Mouse (Mus musculus) lung, embryonic 15.5 days (tissue): ENCODE results near the gene Olfr1471. TPM values are rescaled to one million over a fixed set of nuclear protein-coding genes. Genes with fewer than 3 reads are reported as not detected.
"Not testable (repeated sequence)": the region's sequence is repeated elsewhere in the genome, so short reads cannot be mapped to it uniquely, and the experiment has no call there.

Experiments
- ATAC-seq: fragments of 200-750 bp; cut with Nextera tagmentation; 2 replicates; pipeline ENCODE4 v1.8.0; 2017; ENCODE audit warnings: moderate number of reproducible peaks, borderline replicate concordance; ENCODE audit not compliant: low FRiP score, low TSS enrichment; ENCODE audit errors: extremely low read depth
- H3K27ac ChIP-seq: fragments of 300-500 bp; sonication (generic); 2 replicates; pipeline ENCODE4 v1.5.1; 2015; ENCODE audit warnings: moderate library complexity, mild to moderate bottlenecking, inconsistent platforms
- H3K27me3 ChIP-seq: fragments of 300-500 bp; sonication (generic); 2 replicates; pipeline ENCODE4 v1.6.1; 2015; ENCODE audit warnings: inconsistent platforms
- H3K36me3 ChIP-seq: fragments of 300-500 bp; sonication (generic); 2 replicates; pipeline ENCODE4 v1.6.1; 2015; ENCODE audit warnings: inconsistent platforms
- H3K4me1 ChIP-seq: fragments of 300-500 bp; sonication (generic); 2 replicates; pipeline ENCODE4 v1.6.1; 2015; ENCODE audit warnings: inconsistent platforms
- H3K4me2 ChIP-seq: fragments of 300-500 bp; sonication (generic); 2 replicates; pipeline ENCODE4 v1.6.1; 2015; ENCODE audit warnings: inconsistent platforms, mild to moderate bottlenecking, moderate library complexity
- H3K4me3 ChIP-seq: fragments of 300-500 bp; sonication (generic); 2 replicates; pipeline ENCODE4 v1.5.1; 2015; ENCODE audit warnings: mild to moderate bottlenecking, inconsistent platforms
- H3K9ac ChIP-seq: fragments of 300-500 bp; sonication (generic); 2 replicates; pipeline ENCODE4 v1.6.1; 2015; ENCODE audit warnings: inconsistent platforms
- H3K9me3 ChIP-seq: fragments of 300-500 bp; sonication (generic); 2 replicates; pipeline ENCODE4 v1.6.1; 2016; ENCODE audit warnings: inconsistent platforms
- WGBS: fragments of 180-500 bp; shearing (Covaris S2); methylation state at CpG from one replicate; pipeline ENCODE4 v1.1.7; 2015; 5-methylcytosine and 5-hydroxymethylcytosine counted together
- polyA plus RNA-seq: library from polyadenylated mRNA; unstranded; fragments of >200 nt; fragmentation: Nextera tagmentation; extraction: Ambion mirVana; gene quantifications from 2 replicates; pipeline ENCODE4 v1.2.1, GENCODE M21; 2015

Gene Olfr1471
- not detected in 2 replicates for polyA plus RNA-seq

DNA sequence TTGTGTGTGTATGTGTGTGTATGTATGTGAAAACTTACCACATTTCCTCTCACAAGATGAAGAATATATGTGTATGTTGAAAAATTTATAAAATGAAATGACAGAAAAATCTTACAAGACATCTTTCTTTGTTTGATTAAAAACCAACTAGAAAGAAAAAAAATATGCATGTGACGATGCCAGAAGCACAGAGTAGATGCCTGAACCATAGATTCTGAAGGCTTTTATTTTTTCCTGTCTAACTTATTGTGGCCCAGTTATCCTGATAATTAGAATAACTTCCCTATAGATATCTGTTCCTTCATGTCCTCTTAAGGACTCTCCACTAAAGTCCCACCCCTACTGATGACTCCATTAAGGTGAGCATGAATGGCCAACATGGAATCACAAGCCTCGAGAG, at the start of gene Olfr1471:
Gene Olfr1471 (plus strand): TSS at position 301 of the 400 bp plus-strand sequence.
- not testable (repeated sequence) for H3K27me3 ChIP-seq
- WGBS, result 50% methylated on average over 2 of the region's 2 CpGs

DNA sequence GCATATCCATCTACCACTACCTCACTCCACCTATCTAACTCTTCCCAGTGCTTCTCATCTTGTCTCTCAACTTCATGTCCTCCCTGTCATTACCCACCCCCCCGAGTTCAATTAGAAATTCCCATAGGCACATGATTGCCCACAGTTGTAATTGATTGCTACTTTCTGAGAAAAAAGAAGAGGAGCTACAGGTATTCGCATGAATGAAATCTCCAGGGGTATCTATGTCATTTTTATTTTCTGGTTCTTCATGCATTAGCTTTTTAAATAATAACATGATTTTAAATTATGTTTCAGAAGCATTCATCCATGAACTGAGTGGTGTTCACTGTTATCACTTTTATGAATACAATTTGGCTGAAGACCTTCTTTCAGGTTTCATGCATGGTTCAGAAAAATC, 35.7 kb upstream of the Olfr1471 start, which contains the start of gene Olfr1469:
Gene Olfr1469 (plus strand): TSS at position 301 of the 400 bp plus-strand sequence.
- no peak within 1 kb of the TSS for H3K4me3 ChIP-seq
- ATAC-seq, result no peak
- 71% methylated on average over 2 of the region's 2 CpGs for WGBS
- no peaks in the 10 kb centered on the region for H3K27me3 ChIP-seq
- no peak within 1 kb of the TSS for H3K4me2 ChIP-seq
- H3K36me3 ChIP-seq, result no peaks in the 10 kb centered on the region
- no peaks in the 10 kb centered on the region for H3K9me3 ChIP-seq
- H3K4me1 ChIP-seq, result no peaks in the 10 kb centered on the region
- H3K9ac ChIP-seq, result no peak within 1 kb of the TSS
- no peak within 1 kb of the TSS for H3K27ac ChIP-seq

More for the DNA sequence above, at the start of gene Olfr1471:
- not testable (repeated sequence) for H3K9me3 ChIP-seq, H3K9ac ChIP-seq, H3K4me1 ChIP-seq, H3K4me2 ChIP-seq, H3K36me3 ChIP-seq, ATAC-seq, H3K4me3 ChIP-seq, H3K27ac ChIP-seq

DNA sequence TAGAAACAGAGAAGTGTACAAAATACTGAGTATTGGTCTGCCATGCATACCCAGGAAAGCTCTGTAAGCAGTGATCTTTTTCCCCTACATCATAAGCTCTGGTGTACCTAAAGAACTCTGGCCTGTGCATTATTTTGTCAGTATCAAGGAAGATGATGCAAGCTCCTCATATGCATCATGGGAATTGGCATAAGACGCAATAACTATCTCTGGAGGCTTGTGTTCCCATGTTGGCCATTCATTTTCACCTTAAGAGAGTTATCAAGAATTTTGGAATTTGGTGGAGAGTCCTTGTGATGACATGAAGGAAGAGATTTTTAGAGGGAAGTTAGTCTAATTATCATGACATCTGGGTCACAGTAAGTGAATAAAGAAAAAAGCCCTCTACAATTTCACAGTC, 12.8 kb downstream of the Olfr1471 start, which contains the start of gene Olfr1472:
Gene Olfr1472 (minus strand): TSS at position 101 of the 400 bp plus-strand sequence.
- Histone ChIP-seq H3K36me3 (no peaks in the 10 kb centered on the region), H3K4me1 (no peaks in the 10 kb centered on the region), H3K4me3 (no peak within 1 kb of the TSS), H3K27me3 (no peaks in the 10 kb centered on the region), H3K27ac (no peak within 1 kb of the TSS), H3K9me3 (no peaks in the 10 kb centered on the region), H3K9ac (no peak within 1 kb of the TSS), H3K4me2 (no peak within 1 kb of the TSS)
- 76% methylated on average over 1 of the region's 1 CpGs for WGBS
- no peak for ATAC-seq

DNA sequence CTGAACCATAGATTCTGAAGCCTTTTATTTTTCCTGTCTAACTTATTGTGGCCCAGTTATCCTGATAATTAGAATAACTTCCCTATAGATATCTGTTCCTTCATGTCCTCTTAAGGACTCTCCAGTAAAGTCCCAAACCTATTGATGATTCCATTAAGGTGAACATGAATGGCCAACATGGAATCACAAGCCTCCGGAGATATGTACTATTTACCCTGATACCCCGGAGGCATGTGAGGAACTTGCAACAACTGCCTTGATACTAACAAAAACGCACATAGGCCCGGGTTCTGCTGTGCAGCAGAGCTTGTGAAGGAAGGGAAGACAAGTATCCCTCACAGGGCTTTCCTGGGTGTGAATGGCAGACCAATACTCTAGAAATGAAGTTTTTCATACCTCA, 26.1 kb downstream of the Olfr1471 start, which contains the start of gene Olfr1474:
Gene Olfr1474 (plus strand): TSS at position 301 of the 400 bp plus-strand sequence.
- H3K4me1 ChIP-seq, H3K4me3 ChIP-seq, H3K4me2 ChIP-seq, H3K36me3 ChIP-seq, H3K27ac ChIP-seq, H3K9ac ChIP-seq, ATAC-seq, H3K27me3 ChIP-seq, H3K9me3 ChIP-seq: not testable (repeated sequence)
- 69% methylated on average over 4 of the region's 4 CpGs for WGBS

DNA sequence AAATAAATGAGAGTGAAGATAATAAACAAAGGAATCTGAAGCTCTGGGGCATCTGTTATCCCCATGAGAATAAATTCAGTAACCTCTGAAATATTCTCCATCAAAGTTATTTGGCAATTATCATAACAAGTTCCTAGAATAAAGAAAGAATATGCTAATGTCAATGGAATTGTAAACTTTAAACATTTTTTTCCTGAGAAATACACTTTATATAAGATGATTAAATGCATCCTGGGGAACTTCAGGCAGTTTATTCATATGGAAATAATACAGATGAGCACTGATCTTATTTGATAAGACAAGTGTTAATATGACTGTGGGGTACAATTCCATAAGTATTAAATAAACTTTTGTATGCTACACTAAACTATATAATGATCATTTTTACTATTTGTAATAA, 36.9 kb downstream of the Olfr1471 start, which contains the start of gene Olfr1475:
Gene Olfr1475 (minus strand): TSS at position 101 of the 400 bp plus-strand sequence.
- Histone ChIP-seq H3K4me1 (no peaks in the 10 kb centered on the region), H3K4me2 (no peak within 1 kb of the TSS), H3K9ac (no peak within 1 kb of the TSS), H3K27ac (no peak within 1 kb of the TSS), H3K9me3 (no peaks in the 10 kb centered on the region), H3K36me3 (no peaks in the 10 kb centered on the region), H3K4me3 (no peak within 1 kb of the TSS), H3K27me3 (no peaks in the 10 kb centered on the region)
- ATAC-seq, result no peak

DNA sequence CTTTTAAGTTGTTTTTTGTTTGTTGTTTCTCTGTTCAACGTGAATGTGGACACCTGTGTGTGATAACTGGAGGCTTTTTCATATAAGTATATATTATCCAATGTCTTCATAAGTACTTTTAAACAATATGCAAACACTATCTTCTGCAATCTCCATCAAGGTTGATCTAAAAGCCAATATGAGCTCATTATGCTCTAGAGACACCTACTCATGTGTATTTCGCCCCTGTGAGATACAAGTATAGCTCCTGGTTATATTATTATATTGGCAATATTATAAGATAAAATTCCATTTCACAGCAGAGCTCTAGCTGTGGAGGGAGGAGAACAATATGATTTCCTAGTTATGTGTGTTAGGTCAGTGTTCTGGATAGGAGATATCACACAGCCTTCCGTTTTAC, 57.0 kb downstream of the Olfr1471 start, which contains the start of gene Olfr1477:
Gene Olfr1477 (plus strand): TSS at position 301 of the 400 bp plus-strand sequence.
- ATAC-seq, result no peak
- Histone ChIP-seq H3K4me1 (no peaks in the 10 kb centered on the region), H3K4me2 (no peak within 1 kb of the TSS), H3K9ac (no peak within 1 kb of the TSS), H3K4me3 (no peak within 1 kb of the TSS), H3K27ac (no peak within 1 kb of the TSS), H3K27me3 (no peaks in the 10 kb centered on the region), H3K9me3 (no peaks in the 10 kb centered on the region), H3K36me3 (no peaks in the 10 kb centered on the region)
- WGBS, result 63% methylated on average over 3 of the region's 3 CpGs

Other genes starting within 250 kb of the Olfr1471 start
- gene Olfr1463, start 212.1 kb upstream of the Olfr1471 start, polyA plus RNA-seq, result not detected in 2 replicates
- not detected in 2 replicates for gene Olfr1465, start 127.9 kb upstream of the Olfr1471 start, polyA plus RNA-seq
- gene Olfr1466, start 104.5 kb upstream of the Olfr1471 start, polyA plus RNA-seq, result not detected in 2 replicates
- gene Olfr1467, start 81.2 kb upstream of the Olfr1471 start, polyA plus RNA-seq, result not detected in 2 replicates
- gene Olfr1469, start 35.6 kb upstream of the Olfr1471 start, polyA plus RNA-seq, result not detected in 2 replicates
- not detected in 2 replicates for gene Olfr1472, start 12.7 kb downstream of the Olfr1471 start, polyA plus RNA-seq
- not detected in 2 replicates for gene Olfr1474, start 26.2 kb downstream of the Olfr1471 start, polyA plus RNA-seq
- not detected in 2 replicates for gene Olfr1475, start 36.8 kb downstream of the Olfr1471 start, polyA plus RNA-seq
- not detected in 2 replicates for gene Olfr1477, start 57.1 kb downstream of the Olfr1471 start, polyA plus RNA-seq
- gene Olfr1480, start 84.5 kb downstream of the Olfr1471 start, polyA plus RNA-seq, result not detected in 2 replicates
- not detected in 2 replicates for gene Olfr1484, start 140.1 kb downstream of the Olfr1471 start, polyA plus RNA-seq
- gene Olfr1487, start 174.0 kb downstream of the Olfr1471 start, polyA plus RNA-seq, result not detected in 2 replicates
- gene Olfr1489, start 188.2 kb downstream of the Olfr1471 start, polyA plus RNA-seq, result not detected in 2 replicates
- gene Olfr1490, start 207.7 kb downstream of the Olfr1471 start, polyA plus RNA-seq, result not detected in 2 replicates